Mouse (Mus musculus) hindbrain, embryonic 15.5 days (tissue): ENCODE data around the gene Polr3gl. TPM values are rescaled to one million over a fixed set of nuclear protein-coding genes. Genes with fewer than 3 reads are reported as not detected.

Source experiments
- polyA plus RNA-seq: library from polyadenylated mRNA; unstranded; fragments of >200 nt; fragmentation: Nextera tagmentation; extraction: Ambion mirVana; gene quantifications from 2 replicates; pipeline ENCODE4 v1.2.1, GENCODE M21; 2015

Gene Polr3gl
- polyA plus RNA-seq, 1 experiment from 2014 or later = 38.8 TPM

Other genes with a start within 250 kb of the Polr3gl start
- gene BC107364, start 141.9 kb downstream of the Polr3gl start, polyA plus RNA-seq = not detected in 2 replicates
- 1.9 and 2.0 TPM in 2 replicates for gene Hfe2, start 69.0 kb downstream of the Polr3gl start, polyA plus RNA-seq
- gene Txnip, start 36.2 kb downstream of the Polr3gl start, polyA plus RNA-seq = 48.2 and 53.0 TPM in 2 replicates
- gene Gm16253, start 17.2 kb downstream of the Polr3gl start, polyA plus RNA-seq = 1.8 and 2.2 TPM in 2 replicates
- 16.7 and 19.9 TPM in 2 replicates for gene Ankrd34a, start 2.5 kb upstream of the Polr3gl start, polyA plus RNA-seq
- 5.4 and 6.1 TPM in 2 replicates for gene Lix1l, start 7.0 kb upstream of the Polr3gl start, polyA plus RNA-seq
- 109 and 119 TPM in 2 replicates for gene Rbm8a, start 35.8 kb upstream of the Polr3gl start, polyA plus RNA-seq
- 54.7 and 59.9 TPM in 2 replicates for gene Pex11b, start 41.2 kb upstream of the Polr3gl start, polyA plus RNA-seq
- 0.05 and 0.13 TPM in 2 replicates for gene Gm42957, start 41.3 kb upstream of the Polr3gl start, polyA plus RNA-seq
- gene Itga10, start 51.4 kb upstream of the Polr3gl start, polyA plus RNA-seq = 1.1 and 1.4 TPM in 2 replicates
- gene Ankrd35, start 76.0 kb upstream of the Polr3gl start, polyA plus RNA-seq = 2.2 and 2.7 TPM in 2 replicates
- 38.3 and 42.6 TPM in 2 replicates for gene Pias3, start 102.2 kb upstream of the Polr3gl start, polyA plus RNA-seq
- gene Nudt17, start 114.4 kb upstream of the Polr3gl start, polyA plus RNA-seq = 19.0 and 19.4 TPM in 2 replicates
- 29.7 and 31.1 TPM in 2 replicates for gene Polr3c, start 133.4 kb upstream of the Polr3gl start, polyA plus RNA-seq
- gene Rnf115, start 133.5 kb upstream of the Polr3gl start, polyA plus RNA-seq = 72.2 and 76.6 TPM in 2 replicates
- 0.16 TPM in 1 of 2 replicates, not detected in the other for gene Pdzk1, start 235.1 kb upstream of the Polr3gl start, polyA plus RNA-seq
- 0.26 and 0.29 TPM in 2 replicates for gene Cd160, start 235.2 kb upstream of the Polr3gl start, polyA plus RNA-seq